Mouse (Mus musculus): ENCODE results near the gene Ropn1l. TPM values are rescaled to one million over a fixed set of nuclear protein-coding genes. Genes with fewer than 3 reads are reported as not detected.

Ropn1l gene
- polyA plus RNA-seq, 1 experiment from 2014 or later: 1.7 TPM

DNA sequence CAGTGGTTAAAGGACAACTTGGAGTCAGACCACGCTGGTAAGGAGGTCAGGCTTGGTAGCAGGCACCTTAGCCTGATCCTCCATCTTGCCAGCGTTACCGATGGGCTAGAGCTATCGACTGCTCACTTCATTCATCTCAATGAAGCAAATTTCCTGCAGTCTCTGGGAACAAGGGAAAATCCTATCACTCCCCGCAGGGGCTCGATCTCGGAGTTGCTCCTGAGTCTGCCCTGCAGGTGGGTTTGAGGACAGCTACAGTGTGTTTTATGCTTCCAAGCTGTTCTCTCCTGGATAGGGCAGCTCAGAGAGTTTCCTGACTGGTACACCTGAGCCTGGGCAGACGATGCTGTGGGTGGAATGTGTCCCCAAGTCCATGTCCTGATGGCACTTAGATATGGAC lies 49.2 kb downstream of the Ropn1l start:
- Histone ChIP-seq H3K36me3 (ENCODE audit: control insufficient read depth, insufficient read depth, low read length) (no peaks in the 10 kb centered on the region), H3K9ac (ENCODE audit: low read depth, low read length) (no peak overlapping the region), H3K4me1 (ENCODE audit: control insufficient read depth, insufficient read depth, low read length) (peaks cover 11% of the 10 kb centered on the region), H3K4me3 (ENCODE audit: low read length) (no peak overlapping the region), H3K4me2 (ENCODE audit: low read depth, low read length) (no peak overlapping the region), H3K27ac (ENCODE audit: low read length) (no peak overlapping the region), H3K27me3 (replicated peaks; ENCODE audit: control insufficient read depth, insufficient read depth, low read length) (no peaks in the 10 kb centered on the region), H3K9me3 (ENCODE audit: control insufficient read depth, low read length) (no peaks in the 10 kb centered on the region)
- ATAC-seq: no peak
- WGBS: 90% methylated on average over 8 of the region's 8 CpGs

DNA sequence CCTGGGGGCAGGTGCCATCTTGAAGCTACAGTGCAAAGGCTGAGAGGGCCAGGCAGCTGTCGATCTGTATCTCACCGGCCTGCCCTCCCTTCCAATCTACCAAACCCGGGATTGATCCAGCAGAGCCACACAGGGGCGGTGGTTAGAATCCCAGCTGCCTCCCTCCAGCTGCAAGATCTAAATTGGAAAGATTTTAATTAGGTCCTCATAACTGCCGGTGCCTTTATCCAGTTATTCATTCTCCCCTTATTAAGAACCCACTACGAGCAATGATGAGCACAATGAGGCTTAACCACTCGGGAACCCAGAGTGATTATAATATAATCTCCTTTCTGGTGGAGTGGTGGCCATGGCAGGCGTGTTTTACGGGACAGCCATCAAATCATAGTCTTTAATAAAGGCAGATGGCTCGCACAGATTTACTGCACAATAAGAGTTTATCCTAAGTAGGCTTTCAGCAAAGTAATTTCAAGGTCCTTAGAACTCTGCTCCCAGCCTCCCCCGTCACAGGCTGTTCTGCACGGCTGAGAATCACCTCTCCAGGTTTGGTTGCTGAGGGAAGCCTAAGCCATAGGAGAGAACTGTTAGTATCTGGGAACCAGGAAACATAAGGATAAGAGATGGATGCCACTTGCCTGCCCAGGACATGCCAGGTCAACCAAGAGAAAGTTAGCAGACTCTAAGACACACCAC lies 51.2 kb downstream of the Ropn1l start:
- Histone ChIP-seq H3K4me2 (ENCODE audit: low read depth, low read length) (no peak overlapping the region), H3K36me3 (ENCODE audit: control insufficient read depth, insufficient read depth, low read length) (no peaks in the 10 kb centered on the region), H3K4me3 (ENCODE audit: low read length) (no peak overlapping the region), H3K27me3 (replicated peaks; ENCODE audit: control insufficient read depth, insufficient read depth, low read length) (no peaks in the 10 kb centered on the region), H3K9me3 (ENCODE audit: control insufficient read depth, low read length) (no peaks in the 10 kb centered on the region), H3K4me1 (ENCODE audit: control insufficient read depth, insufficient read depth, low read length) (peaks cover 5% of the 10 kb centered on the region), H3K9ac (ENCODE audit: low read depth, low read length) (no peak overlapping the region), H3K27ac (ENCODE audit: low read length) (no peak overlapping the region)
- WGBS: 76% methylated on average over 12 of the region's 12 CpGs
- ATAC-seq: no peak

DNA sequence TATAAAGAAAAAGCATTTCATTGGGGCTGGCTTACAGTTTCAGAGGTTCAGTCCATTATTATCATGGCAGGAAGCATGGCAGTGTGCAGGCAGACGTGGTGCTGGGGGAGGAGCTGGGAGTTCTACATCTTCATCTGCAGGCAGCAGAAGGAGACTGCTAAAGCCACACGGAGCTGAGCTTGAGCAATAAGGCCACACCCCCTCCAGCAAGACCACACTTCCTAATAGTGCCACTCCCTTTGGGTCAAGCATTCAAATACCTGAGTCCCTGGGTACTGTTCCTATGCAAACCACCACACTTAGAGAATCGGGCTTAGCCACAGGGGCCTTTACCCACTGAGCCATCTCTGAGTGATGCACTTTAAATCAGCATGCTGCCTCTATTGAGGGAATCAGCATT lies 52.6 kb downstream of the Ropn1l start:
- Histone ChIP-seq H3K4me2 (ENCODE audit: low read depth, low read length) (no peak overlapping the region), H3K9me3 (ENCODE audit: control insufficient read depth, low read length) (no peaks in the 10 kb centered on the region), H3K4me3 (ENCODE audit: low read length) (no peak overlapping the region), H3K27ac (ENCODE audit: low read length) (no peak overlapping the region), H3K27me3 (replicated peaks; ENCODE audit: control insufficient read depth, insufficient read depth, low read length) (no peaks in the 10 kb centered on the region), H3K9ac (ENCODE audit: low read depth, low read length) (no peak overlapping the region), H3K36me3 (ENCODE audit: control insufficient read depth, insufficient read depth, low read length) (no peaks in the 10 kb centered on the region), H3K4me1 (ENCODE audit: control insufficient read depth, insufficient read depth, low read length) (no peaks in the 10 kb centered on the region)
- ATAC-seq: no peak
- WGBS: 36% methylated on average over 3 of the region's 3 CpGs

DNA sequence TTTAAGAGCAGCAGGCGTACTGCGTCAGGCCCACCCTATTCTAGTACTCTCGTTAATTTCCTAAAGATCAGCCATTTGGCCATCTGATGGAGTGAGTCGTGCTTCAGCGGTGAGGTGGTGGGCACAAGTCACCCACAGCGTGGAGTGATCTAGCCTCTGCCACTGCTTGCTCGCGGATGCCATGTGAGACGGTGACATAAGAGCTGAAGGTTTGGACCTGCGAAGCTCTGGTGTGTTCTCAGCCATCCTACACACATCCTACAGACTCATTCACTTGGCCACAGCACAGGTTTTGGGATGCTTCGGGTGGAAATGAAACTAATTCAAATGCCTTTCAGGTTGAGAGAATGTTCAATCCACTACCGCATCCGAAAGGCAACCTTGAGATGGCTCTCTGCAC lies 54.8 kb downstream of the Ropn1l start:
- H3K4me1 ChIP-seq (ENCODE audit: control insufficient read depth, insufficient read depth, low read length): no peaks in the 10 kb centered on the region
- H3K9me3 ChIP-seq (ENCODE audit: control insufficient read depth, low read length): no peaks in the 10 kb centered on the region
- H3K27me3 ChIP-seq (replicated peaks; ENCODE audit: control insufficient read depth, insufficient read depth, low read length): no peaks in the 10 kb centered on the region
- no peak overlapping the region for H3K27ac ChIP-seq (ENCODE audit: low read length)
- no peak overlapping the region for H3K9ac ChIP-seq (ENCODE audit: low read depth, low read length)
- no peaks in the 10 kb centered on the region for H3K36me3 ChIP-seq (ENCODE audit: control insufficient read depth, insufficient read depth, low read length)
- WGBS: 95% methylated on average over 13 of the region's 13 CpGs
- no peak overlapping the region for H3K4me2 ChIP-seq (ENCODE audit: low read depth, low read length)
- ATAC-seq: no peak
- no peak overlapping the region for H3K4me3 ChIP-seq (ENCODE audit: low read length)

- no peaks in the 10 kb centered on the region for H3K4me1 ChIP-seq (ENCODE audit: control insufficient read depth, insufficient read depth, low read length)
- no peak overlapping the region for H3K4me3 ChIP-seq (ENCODE audit: low read length)
- no peaks in the 10 kb centered on the region for H3K36me3 ChIP-seq (ENCODE audit: control insufficient read depth, insufficient read depth, low read length)
- H3K27me3 ChIP-seq (replicated peaks; ENCODE audit: control insufficient read depth, insufficient read depth, low read length): no peaks in the 10 kb centered on the region
- ATAC-seq: no peak
- no peak overlapping the region for H3K27ac ChIP-seq (ENCODE audit: low read length)
- H3K9ac ChIP-seq (ENCODE audit: low read depth, low read length): no peak overlapping the region
- H3K9me3 ChIP-seq (ENCODE audit: control insufficient read depth, low read length): no peaks in the 10 kb centered on the region
- no peak overlapping the region for H3K4me2 ChIP-seq (ENCODE audit: low read depth, low read length)
- WGBS: 73% methylated on average over 3 of the region's 3 CpGs
Measured at GRCm38 (mm10) chr15:31397379-31397778, 56.2 kb downstream of the Ropn1l start.

GRCm38 (mm10) chr15:31396755-31397154 lies 56.8 kb downstream of the Ropn1l start:
- no peak for ATAC-seq
- H3K4me2 ChIP-seq (ENCODE audit: low read depth, low read length): no peak overlapping the region
- H3K36me3 ChIP-seq (ENCODE audit: control insufficient read depth, insufficient read depth, low read length): no peaks in the 10 kb centered on the region
- 73% methylated on average over 5 of the region's 5 CpGs for WGBS
- no peak overlapping the region for H3K4me3 ChIP-seq (ENCODE audit: low read length)
- H3K27me3 ChIP-seq (replicated peaks; ENCODE audit: control insufficient read depth, insufficient read depth, low read length): no peaks in the 10 kb centered on the region
- H3K4me1 ChIP-seq (ENCODE audit: control insufficient read depth, insufficient read depth, low read length): no peaks in the 10 kb centered on the region
- no peak overlapping the region for H3K9ac ChIP-seq (ENCODE audit: low read depth, low read length)
- H3K9me3 ChIP-seq (ENCODE audit: control insufficient read depth, low read length): no peaks in the 10 kb centered on the region
- no peak overlapping the region for H3K27ac ChIP-seq (ENCODE audit: low read length)

DNA sequence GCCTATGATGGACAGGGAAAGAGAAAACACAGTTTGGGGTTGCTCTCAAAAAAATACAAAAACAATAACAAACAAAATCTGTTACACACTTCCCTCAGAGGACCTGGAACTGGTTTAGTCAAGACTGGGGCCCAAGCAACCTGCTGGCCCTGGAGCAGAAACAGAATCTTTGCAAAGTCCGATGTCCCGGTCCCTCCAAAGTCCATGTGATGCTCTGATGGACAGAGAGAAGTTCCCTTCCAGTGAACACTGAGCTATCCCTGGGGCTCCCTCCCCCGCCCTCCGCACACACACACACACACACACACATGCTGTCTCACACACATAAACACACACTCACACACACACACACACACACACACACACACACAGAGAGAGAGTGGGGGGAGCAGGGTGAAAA lies 57.6 kb downstream of the Ropn1l start:
- no peaks in the 10 kb centered on the region for H3K36me3 ChIP-seq (ENCODE audit: control insufficient read depth, insufficient read depth, low read length)
- WGBS: 89% methylated on average over 4 of the region's 4 CpGs
- no peak overlapping the region for H3K27ac ChIP-seq (ENCODE audit: low read length)

DNA sequence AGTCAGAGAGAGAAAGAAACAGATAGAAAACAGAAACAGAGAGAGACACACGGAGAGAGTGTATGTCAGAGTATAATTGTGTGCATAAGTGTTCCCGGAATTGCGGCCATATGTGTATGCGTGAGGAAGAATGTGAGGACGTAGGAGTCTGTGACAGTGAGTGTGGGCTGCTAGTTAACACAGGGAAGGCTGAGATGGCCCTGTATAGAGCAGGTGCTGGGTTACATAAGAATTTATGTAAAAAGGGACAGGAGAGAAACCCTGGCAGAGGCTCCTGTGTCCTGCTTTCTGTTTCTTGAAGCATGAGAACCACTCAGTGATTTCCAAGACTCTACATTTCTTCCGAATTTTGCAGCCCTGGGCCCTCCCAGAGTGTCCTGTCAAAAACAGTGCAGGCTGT lies 60.1 kb downstream of the Ropn1l start:
- Histone ChIP-seq H3K27me3 (replicated peaks; ENCODE audit: control insufficient read depth, insufficient read depth, low read length) (no peaks in the 10 kb centered on the region), H3K4me1 (ENCODE audit: control insufficient read depth, insufficient read depth, low read length) (no peaks in the 10 kb centered on the region), H3K9me3 (ENCODE audit: control insufficient read depth, low read length) (no peaks in the 10 kb centered on the region), H3K27ac (ENCODE audit: low read length) (no peak overlapping the region), H3K4me2 (ENCODE audit: low read depth, low read length) (no peak overlapping the region), H3K4me3 (ENCODE audit: low read length) (no peak overlapping the region), H3K36me3 (ENCODE audit: control insufficient read depth, insufficient read depth, low read length) (no peaks in the 10 kb centered on the region), H3K9ac (ENCODE audit: low read depth, low read length) (no peak overlapping the region)
- 83% methylated on average over 6 of the region's 6 CpGs for WGBS
- no peak for ATAC-seq

More for the DNA sequence above, 57.6 kb downstream of the Ropn1l start:
- no peaks in the 10 kb centered on the region for H3K4me1 ChIP-seq (ENCODE audit: control insufficient read depth, insufficient read depth, low read length)
- no peak for ATAC-seq
- no peak overlapping the region for H3K9ac ChIP-seq (ENCODE audit: low read depth, low read length)
- no peak overlapping the region for H3K4me2 ChIP-seq (ENCODE audit: low read depth, low read length)
- H3K9me3 ChIP-seq (ENCODE audit: control insufficient read depth, low read length): no peaks in the 10 kb centered on the region
- H3K4me3 ChIP-seq (ENCODE audit: low read length): no peak overlapping the region
- no peaks in the 10 kb centered on the region for H3K27me3 ChIP-seq (replicated peaks; ENCODE audit: control insufficient read depth, insufficient read depth, low read length)

- WGBS: 81% methylated on average over 7 of the region's 7 CpGs
- ATAC-seq: no peak
- Histone ChIP-seq H3K27me3 (replicated peaks; ENCODE audit: control insufficient read depth, insufficient read depth, low read length) (no peaks in the 10 kb centered on the region), H3K36me3 (ENCODE audit: control insufficient read depth, insufficient read depth, low read length) (no peaks in the 10 kb centered on the region), H3K9ac (ENCODE audit: low read depth, low read length) (no peak overlapping the region), H3K9me3 (ENCODE audit: control insufficient read depth, low read length) (no peaks in the 10 kb centered on the region), H3K4me3 (ENCODE audit: low read length) (no peak overlapping the region), H3K4me1 (ENCODE audit: control insufficient read depth, insufficient read depth, low read length) (no peaks in the 10 kb centered on the region), H3K4me2 (ENCODE audit: low read depth, low read length) (no peak overlapping the region), H3K27ac (ENCODE audit: low read length) (no peak overlapping the region)
Measured at GRCm38 (mm10) chr15:31392705-31393104, 60.8 kb downstream of the Ropn1l start.

DNA sequence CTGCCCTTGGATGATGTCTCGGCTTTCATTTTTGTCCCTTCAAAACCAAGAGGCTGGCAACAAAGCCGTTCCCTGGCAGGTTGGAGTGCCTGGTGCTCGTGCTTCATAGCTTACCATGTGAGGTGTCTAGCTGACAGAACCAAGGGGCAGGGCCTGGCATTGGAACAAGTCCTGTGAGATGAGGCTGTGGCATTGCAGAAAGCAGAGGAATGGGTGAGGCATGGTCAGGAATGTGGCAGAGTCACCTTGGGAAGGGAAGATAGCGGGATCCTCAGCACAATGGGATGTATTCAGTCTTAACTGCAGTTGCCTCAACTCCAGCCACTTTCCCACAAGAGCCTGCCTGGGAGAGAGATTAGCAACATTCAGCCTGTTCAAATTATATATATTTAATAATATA lies 61.4 kb downstream of the Ropn1l start:
- no peaks in the 10 kb centered on the region for H3K4me1 ChIP-seq (ENCODE audit: control insufficient read depth, insufficient read depth, low read length)
- H3K27me3 ChIP-seq (replicated peaks; ENCODE audit: control insufficient read depth, insufficient read depth, low read length): no peaks in the 10 kb centered on the region
- no peak overlapping the region for H3K4me2 ChIP-seq (ENCODE audit: low read depth, low read length)
- no peak overlapping the region for H3K9ac ChIP-seq (ENCODE audit: low read depth, low read length)
- H3K36me3 ChIP-seq (ENCODE audit: control insufficient read depth, insufficient read depth, low read length): no peaks in the 10 kb centered on the region
- H3K27ac ChIP-seq (ENCODE audit: low read length): no peak overlapping the region
- H3K9me3 ChIP-seq (ENCODE audit: control insufficient read depth, low read length): no peaks in the 10 kb centered on the region
- no peak for ATAC-seq
- WGBS: 87% methylated on average over 4 of the region's 4 CpGs
- H3K4me3 ChIP-seq (ENCODE audit: low read length): no peak overlapping the region
